Mouse (Mus musculus) neural tube, embryonic 12.5 days (tissue): Measurements from ENCODE around the gene Lef1. TPM values are rescaled to one million over a fixed set of nuclear protein-coding genes. Genes with fewer than 3 reads are reported as not detected.

Source experiments
- ATAC-seq: fragments of 200-750 bp; cut with Nextera tagmentation; 2 replicates; pipeline ENCODE4 v1.8.0; 2017; ENCODE audit warnings: low read depth, mild to moderate bottlenecking, moderate TSS enrichment, moderate library complexity; ENCODE audit not compliant: low FRiP score
- H3K27ac ChIP-seq: fragments of 300-500 bp; sonication (generic); 2 replicates; pipeline ENCODE4 v1.5.1; 2016
- H3K27me3 ChIP-seq: fragments of 300-500 bp; sonication (generic); replicated peaks from 2 replicates; pipeline ENCODE4 v1.6.1; 2016; ENCODE audit warnings: mild to moderate bottlenecking
- H3K36me3 ChIP-seq: fragments of 300-500 bp; sonication (generic); 2 replicates; pipeline ENCODE4 v1.6.1; 2016; ENCODE audit warnings: mild to moderate bottlenecking
- H3K4me1 ChIP-seq: fragments of 300-500 bp; sonication (generic); 2 replicates; pipeline ENCODE4 v1.6.1; 2016
- H3K4me2 ChIP-seq: fragments of 300-500 bp; sonication (generic); replicated peaks from 2 replicates; pipeline ENCODE4 v1.6.1; 2016; ENCODE audit warnings: mild to moderate bottlenecking
- H3K4me3 ChIP-seq: fragments of 300-500 bp; sonication (generic); 2 replicates; pipeline ENCODE4 v1.5.1; 2016
- H3K9ac ChIP-seq: fragments of 300-500 bp; sonication (generic); 2 replicates; pipeline ENCODE4 v1.6.1; 2016; ENCODE audit warnings: mild to moderate bottlenecking
- H3K9me3 ChIP-seq: fragments of 300-500 bp; sonication (generic); 2 replicates; pipeline ENCODE4 v1.6.1; 2016; ENCODE audit warnings: mild to moderate bottlenecking
- WGBS: fragments of 180-500 bp; shearing (Covaris S2); methylation state at CpG from one replicate; pipeline ENCODE4 v1.1.7; 2016; 5-methylcytosine and 5-hydroxymethylcytosine counted together
- polyA plus RNA-seq: library from polyadenylated mRNA; unstranded; fragments of >200 nt; fragmentation: Nextera tagmentation; extraction: Ambion mirVana; gene quantifications from 2 replicates; pipeline ENCODE4 v1.2.1, GENCODE M21; 2016

Lef1 gene
- polyA plus RNA-seq, 1 experiment from 2014 or later = 16.3 TPM

DNA sequence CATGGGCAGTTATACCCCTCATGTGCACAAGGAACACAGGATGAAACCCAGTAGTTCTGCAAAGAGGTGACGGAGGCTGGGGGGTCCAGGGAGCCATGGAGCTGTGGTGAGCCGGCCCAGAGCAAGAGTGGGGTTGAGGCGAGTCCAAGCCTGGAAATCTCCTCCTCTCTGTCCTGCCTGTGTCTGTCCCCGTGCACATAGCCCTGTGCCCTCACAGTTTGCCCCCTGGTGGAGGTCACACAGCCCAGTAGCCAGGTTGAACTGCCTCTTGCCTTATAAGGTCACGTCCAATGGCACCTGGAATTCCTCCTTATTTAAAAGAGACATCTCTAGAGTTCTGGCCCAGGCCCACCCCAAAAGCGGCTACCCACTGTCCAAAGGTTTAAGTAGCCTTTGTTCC lies 137.2 kb downstream of the Lef1 start:
- Histone ChIP-seq H3K4me1 (no peaks in the 10 kb centered on the region), H3K27ac (no peak overlapping the region), H3K4me2 (no peak overlapping the region), H3K36me3 (peaks cover 12% of the 10 kb centered on the region; the same call in 1 of the 2 replicates), H3K9me3 (no peaks in the 10 kb centered on the region), H3K4me3 (no peak overlapping the region), H3K9ac (no peak overlapping the region), H3K27me3 (no peaks in the 10 kb centered on the region)
- WGBS = 75% methylated on average over 6 of the region's 6 CpGs
- ATAC-seq = no peak

- WGBS = 82% methylated on average over 5 of the region's 5 CpGs
- no peaks in the 10 kb centered on the region for H3K27me3 ChIP-seq
Measured at GRCm38 (mm10) chr3:131247851-131248250, 137.6 kb downstream of the Lef1 start.

GRCm38 (mm10) chr3:131248444-131248843 lies 138.2 kb downstream of the Lef1 start:
- Histone ChIP-seq H3K9me3 (no peaks in the 10 kb centered on the region), H3K4me2 (no peak overlapping the region), H3K36me3 (peaks cover 12% of the 10 kb centered on the region; the same call in 1 of the 2 replicates), H3K27me3 (no peaks in the 10 kb centered on the region), H3K9ac (no peak overlapping the region), H3K4me1 (no peaks in the 10 kb centered on the region), H3K4me3 (no peak overlapping the region), H3K27ac (no peak overlapping the region)
- WGBS = 89% methylated on average over 10 of the region's 10 CpGs
- ATAC-seq = no peak

More at GRCm38 (mm10) chr3:131247851-131248250, 137.6 kb downstream of the Lef1 start:
- Histone ChIP-seq H3K4me2 (no peak overlapping the region), H3K36me3 (peaks cover 12% of the 10 kb centered on the region; the same call in 1 of the 2 replicates), H3K4me3 (no peak overlapping the region), H3K9ac (no peak overlapping the region), H3K9me3 (no peaks in the 10 kb centered on the region), H3K27ac (no peak overlapping the region), H3K4me1 (no peaks in the 10 kb centered on the region)
- ATAC-seq = no peak

GRCm38 (mm10) chr3:131250283-131250682 lies 140.0 kb downstream of the Lef1 start:
- H3K4me3 ChIP-seq = no peak overlapping the region
- no peak overlapping the region for H3K9ac ChIP-seq
- no peaks in the 10 kb centered on the region for H3K27me3 ChIP-seq
- peaks cover 12% of the 10 kb centered on the region; the same call in 1 of the 2 replicates for H3K36me3 ChIP-seq
- no peaks in the 10 kb centered on the region for H3K4me1 ChIP-seq
- WGBS = 93% methylated on average over 2 of the region's 2 CpGs
- no peak overlapping the region for H3K27ac ChIP-seq
- H3K9me3 ChIP-seq = no peaks in the 10 kb centered on the region
- H3K4me2 ChIP-seq = no peak overlapping the region
- ATAC-seq = no peak

- no peaks in the 10 kb centered on the region for H3K9me3 ChIP-seq
- H3K4me1 ChIP-seq = no peaks in the 10 kb centered on the region
- H3K27me3 ChIP-seq = no peaks in the 10 kb centered on the region
- no peak overlapping the region for H3K4me2 ChIP-seq
- no peak overlapping the region for H3K4me3 ChIP-seq
- WGBS = 88% methylated on average over 13 of the region's 13 CpGs
- ATAC-seq = no peak
- no peak overlapping the region for H3K9ac ChIP-seq
- peaks cover 12% of the 10 kb centered on the region; the same call in 1 of the 2 replicates for H3K36me3 ChIP-seq
- no peak overlapping the region for H3K27ac ChIP-seq
Measured at GRCm38 (mm10) chr3:131250978-131251377, 140.7 kb downstream of the Lef1 start.

- Histone ChIP-seq H3K4me1 (no peaks in the 10 kb centered on the region), H3K4me3 (no peak overlapping the region), H3K36me3 (peaks cover 12% of the 10 kb centered on the region; the same call in 1 of the 2 replicates), H3K27me3 (no peaks in the 10 kb centered on the region), H3K27ac (no peak overlapping the region), H3K9me3 (no peaks in the 10 kb centered on the region), H3K4me2 (no peak overlapping the region), H3K9ac (no peak overlapping the region)
- no peak for ATAC-seq
- WGBS = 91% methylated on average over 7 of the region's 7 CpGs
Measured at GRCm38 (mm10) chr3:131251601-131252000, 141.3 kb downstream of the Lef1 start.

DNA sequence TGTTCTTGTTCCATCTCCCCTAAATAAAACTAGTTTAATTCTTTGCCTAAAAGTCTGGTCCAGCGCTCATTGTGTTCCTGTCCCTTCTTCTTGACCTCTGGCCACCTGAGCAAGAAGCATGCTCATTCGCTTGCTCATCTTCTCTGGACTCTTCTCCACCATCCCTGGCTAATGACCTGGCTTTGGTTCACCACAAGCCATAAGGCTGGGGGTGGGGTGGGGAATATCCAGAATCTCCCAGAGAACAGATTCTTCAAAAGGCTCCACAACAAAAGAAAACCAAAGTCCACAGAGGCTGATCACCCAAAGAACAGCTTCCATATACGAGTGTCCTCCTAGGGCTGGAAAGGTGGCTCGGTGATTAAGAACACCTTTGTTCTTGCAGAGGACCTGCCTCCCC lies 144.7 kb downstream of the Lef1 start:
- no peak overlapping the region for H3K9ac ChIP-seq
- H3K9me3 ChIP-seq = no peaks in the 10 kb centered on the region
- H3K27me3 ChIP-seq = no peaks in the 10 kb centered on the region
- no peak overlapping the region for H3K4me2 ChIP-seq
- WGBS = 94% methylated on average over 4 of the region's 4 CpGs
- no peak overlapping the region for H3K27ac ChIP-seq
- H3K36me3 ChIP-seq = no peaks in the 10 kb centered on the region
- no peak overlapping the region for H3K4me3 ChIP-seq
- H3K4me1 ChIP-seq = no peaks in the 10 kb centered on the region
- ATAC-seq = no peak

GRCm38 (mm10) chr3:131255399-131255981 lies 145.2 kb downstream of the Lef1 start:
- H3K4me2 ChIP-seq = no peak overlapping the region
- no peak overlapping the region for H3K4me3 ChIP-seq
- H3K9me3 ChIP-seq = no peaks in the 10 kb centered on the region
- H3K9ac ChIP-seq = no peak overlapping the region
- H3K4me1 ChIP-seq = no peaks in the 10 kb centered on the region
- no peak for ATAC-seq
- no peaks in the 10 kb centered on the region for H3K27me3 ChIP-seq
- H3K36me3 ChIP-seq = no peaks in the 10 kb centered on the region
- 97% methylated on average over 3 of the region's 3 CpGs for WGBS
- H3K27ac ChIP-seq = no peak overlapping the region

GRCm38 (mm10) chr3:131258921-131259320 lies 148.7 kb downstream of the Lef1 start:
- Histone ChIP-seq H3K9me3 (no peaks in the 10 kb centered on the region; the same call in 1 of the 2 replicates), H3K9ac (no peak overlapping the region), H3K36me3 (no peaks in the 10 kb centered on the region), H3K4me2 (no peak overlapping the region), H3K4me1 (no peaks in the 10 kb centered on the region), H3K27me3 (no peaks in the 10 kb centered on the region), H3K27ac (no peak overlapping the region), H3K4me3 (no peak overlapping the region)
- WGBS = 92% methylated on average over 3 of the region's 3 CpGs
- no peak for ATAC-seq

DNA sequence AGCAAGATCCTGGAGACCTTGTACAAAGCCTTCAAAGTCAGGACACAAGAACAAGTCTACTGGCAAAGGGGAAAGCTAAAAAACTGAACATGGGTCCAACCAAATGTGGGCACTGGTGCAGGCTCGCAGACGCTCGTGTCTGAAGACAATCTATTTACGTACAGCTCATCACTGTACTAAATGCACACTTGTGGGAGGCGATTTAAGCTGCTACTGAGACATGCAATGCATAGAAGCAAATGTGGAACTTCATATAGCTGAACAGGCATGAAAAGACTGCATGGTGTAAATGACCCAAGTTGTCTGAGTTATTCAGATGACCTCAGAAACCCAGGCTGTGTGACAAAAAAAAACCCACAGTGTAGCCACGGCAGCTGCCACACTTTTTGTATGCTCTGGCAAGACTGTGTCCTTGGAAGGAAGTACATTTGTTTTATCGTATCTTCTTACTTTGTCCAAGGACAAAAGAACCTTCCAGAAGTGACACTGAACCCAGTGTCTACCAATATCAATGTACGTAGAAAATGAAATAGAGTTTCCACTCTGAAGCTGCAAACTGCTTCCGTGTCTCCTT lies 149.2 kb downstream of the Lef1 start:
- no peaks in the 10 kb centered on the region for H3K27me3 ChIP-seq
- ATAC-seq = no peak
- H3K4me2 ChIP-seq = no peak overlapping the region
- no peaks in the 10 kb centered on the region; the same call in 1 of the 2 replicates for H3K9me3 ChIP-seq
- no peak overlapping the region for H3K27ac ChIP-seq
- 90% methylated on average over 9 of the region's 9 CpGs for WGBS
- no peaks in the 10 kb centered on the region for H3K36me3 ChIP-seq
- no peak overlapping the region for H3K4me3 ChIP-seq
- no peak overlapping the region for H3K9ac ChIP-seq
- no peaks in the 10 kb centered on the region for H3K4me1 ChIP-seq

GRCm38 (mm10) chr3:131260418-131260817 lies 150.1 kb downstream of the Lef1 start:
- WGBS = 95% methylated on average over 6 of the region's 6 CpGs

DNA sequence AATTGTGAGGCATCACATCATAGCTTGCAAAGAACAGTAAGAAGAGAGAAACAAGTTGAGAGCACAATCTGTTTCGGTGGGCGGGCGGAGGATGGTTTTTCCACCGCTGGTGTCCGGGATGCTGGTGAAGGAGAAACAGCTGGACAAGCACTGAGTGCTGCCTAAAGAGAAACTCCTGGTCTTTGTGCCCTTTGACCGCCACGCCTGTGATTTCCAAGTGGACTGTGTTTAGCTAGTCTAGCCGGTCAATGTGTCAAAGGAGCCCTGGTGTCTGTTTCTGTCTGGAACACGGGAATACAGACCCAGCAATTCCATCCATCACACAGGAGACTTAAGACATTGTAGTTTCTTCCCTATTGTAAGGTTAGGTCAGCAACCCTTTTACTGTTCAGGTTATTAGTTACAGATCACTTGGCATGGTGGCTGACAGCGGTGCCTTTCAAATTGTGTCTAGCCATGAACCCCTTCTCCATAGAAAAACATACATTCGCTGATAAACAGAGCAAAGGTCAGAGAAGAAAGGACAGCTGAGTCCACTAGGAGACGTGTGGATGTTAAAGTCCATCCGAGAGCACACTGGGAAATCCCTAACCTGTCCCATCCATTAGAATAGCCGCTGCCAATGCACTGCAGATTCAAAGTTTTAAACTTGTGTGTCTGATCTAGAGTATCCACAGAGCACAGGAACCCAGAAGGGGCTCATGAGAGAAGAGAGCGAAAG lies 153.7 kb downstream of the Lef1 start:
- Histone ChIP-seq H3K4me1 (no peaks in the 10 kb centered on the region), H3K9me3 (no peaks in the 10 kb centered on the region; the same call in 1 of the 2 replicates), H3K9ac (no peak overlapping the region), H3K27me3 (no peaks in the 10 kb centered on the region), H3K27ac (no peak overlapping the region), H3K4me3 (no peak overlapping the region), H3K36me3 (no peaks in the 10 kb centered on the region), H3K4me2 (no peak overlapping the region)
- no peak for ATAC-seq
- 45% methylated on average over 15 of the region's 15 CpGs for WGBS

More at GRCm38 (mm10) chr3:131260418-131260817, 150.1 kb downstream of the Lef1 start:
- no peak overlapping the region for H3K4me2 ChIP-seq
- no peaks in the 10 kb centered on the region for H3K4me1 ChIP-seq
- no peak overlapping the region for H3K4me3 ChIP-seq
- no peaks in the 10 kb centered on the region; the same call in 1 of the 2 replicates for H3K9me3 ChIP-seq
- H3K27me3 ChIP-seq = no peaks in the 10 kb centered on the region
- H3K36me3 ChIP-seq = no peaks in the 10 kb centered on the region
- ATAC-seq = no peak
- no peak overlapping the region for H3K27ac ChIP-seq
- H3K9ac ChIP-seq = no peak overlapping the region
